Mouse (Mus musculus) hindbrain, embryonic 14.5 days (tissue): Measurements from ENCODE around the gene Stard7. TPM values are rescaled to one million over a fixed set of nuclear protein-coding genes. Genes with fewer than 3 reads are reported as not detected.
"Not testable (repeated sequence)": the region's sequence is repeated elsewhere in the genome, so short reads cannot be mapped to it uniquely, and the experiment has no call there.

Source experiments
- ATAC-seq: fragments of 200-750 bp; cut with Nextera tagmentation; 2 replicates; pipeline ENCODE4 v1.8.0; 2017; ENCODE audit warnings: moderate number of reproducible peaks, mild to moderate bottlenecking, moderate TSS enrichment, moderate library complexity; ENCODE audit not compliant: low FRiP score
- DNase-seq: peaks from one replicate; pipeline ENCODE4 v3.0.0-alpha.2; 2015; ENCODE audit warnings: low spot score
- H3K27ac ChIP-seq: fragments of 300-500 bp; sonication (generic); 2 replicates; pipeline ENCODE4 v1.5.1; 2014; ENCODE audit warnings: mild to moderate bottlenecking, moderate library complexity
- H3K27me3 ChIP-seq: fragments of 300-500 bp; sonication (generic); 2 replicates; pipeline ENCODE4 v1.6.1; 2014; ENCODE audit warnings: mild to moderate bottlenecking, low read length, mixed read lengths; ENCODE audit not compliant: control insufficient read depth, insufficient read depth
- H3K36me3 ChIP-seq: fragments of 300-500 bp; sonication (generic); replicated peaks from 2 replicates; pipeline ENCODE4 v1.6.1; 2014; ENCODE audit not compliant: control insufficient read depth, insufficient read depth
- H3K4me1 ChIP-seq: fragments of 300-500 bp; sonication (generic); replicated peaks from 2 replicates; pipeline ENCODE4 v1.6.1; 2014; ENCODE audit warnings: antibody characterized with exemption, low read length, mixed read lengths; ENCODE audit not compliant: control insufficient read depth, insufficient read depth
- H3K4me2 ChIP-seq: fragments of 300-500 bp; sonication (generic); replicated peaks from 2 replicates; pipeline ENCODE4 v1.6.1; 2014; ENCODE audit warnings: mild to moderate bottlenecking, moderate library complexity
- H3K4me3 ChIP-seq: fragments of 300-500 bp; sonication (generic); replicated peaks from 2 replicates; pipeline ENCODE4 v1.5.1; 2014; ENCODE audit warnings: mild to moderate bottlenecking, low read length
- H3K9ac ChIP-seq: fragments of 300-500 bp; sonication (generic); 2 replicates; pipeline ENCODE4 v1.6.1; 2014
- H3K9me3 ChIP-seq: fragments of 300-500 bp; sonication (generic); 2 replicates; pipeline ENCODE4 v1.6.1; 2016; ENCODE audit warnings: low read length; ENCODE audit not compliant: control insufficient read depth
- WGBS: fragments of 180-500 bp; shearing (Covaris S2); extraction: QIAGEN DNeasy Blood & Tissue Kit; methylation state at CpG from one replicate; pipeline ENCODE4 v1.1.7; 2014; 5-methylcytosine and 5-hydroxymethylcytosine counted together
- polyA plus RNA-seq: library from polyadenylated mRNA; unstranded; fragments of >200 nt; fragmentation: Nextera tagmentation; extraction: Ambion mirVana; gene quantifications from 2 replicates; pipeline ENCODE4 v1.2.1, GENCODE M21; 2014

The Stard7 gene
- polyA plus RNA-seq, 1 experiment from 2014 or later: 110 TPM

DNA sequence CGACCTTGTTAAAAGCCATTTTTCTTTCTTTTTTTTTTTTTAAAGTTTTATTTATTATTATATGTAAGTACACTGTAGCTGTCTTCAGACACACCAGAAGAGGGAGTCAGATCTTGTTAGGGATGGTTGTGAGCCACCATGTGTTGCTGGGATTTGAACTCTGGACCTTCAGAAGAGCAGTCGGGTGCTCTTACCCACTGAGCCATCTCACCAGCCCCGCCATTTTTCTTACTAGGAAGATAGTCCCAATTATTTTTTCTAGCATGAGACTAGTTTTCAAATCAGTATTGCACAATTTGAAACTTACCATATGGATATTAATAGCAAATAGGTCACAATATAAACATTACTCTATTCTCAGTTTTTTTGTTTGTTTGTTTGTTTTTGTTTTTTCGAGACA, 2.0 kb downstream of the Stard7 start:
- ATAC-seq, H3K36me3 ChIP-seq, H3K27me3 ChIP-seq, H3K4me3 ChIP-seq, H3K27ac ChIP-seq, H3K9ac ChIP-seq, H3K9me3 ChIP-seq, DNase-seq: not testable (repeated sequence)
- Histone ChIP-seq H3K4me2 (peak overlapping the region; percentile 15; the same call in 1 of the 2 replicates), H3K4me1 (peaks cover 21% of the 10 kb centered on the region)
- WGBS: 89% methylated on average over 4 of the region's 4 CpGs

DNA sequence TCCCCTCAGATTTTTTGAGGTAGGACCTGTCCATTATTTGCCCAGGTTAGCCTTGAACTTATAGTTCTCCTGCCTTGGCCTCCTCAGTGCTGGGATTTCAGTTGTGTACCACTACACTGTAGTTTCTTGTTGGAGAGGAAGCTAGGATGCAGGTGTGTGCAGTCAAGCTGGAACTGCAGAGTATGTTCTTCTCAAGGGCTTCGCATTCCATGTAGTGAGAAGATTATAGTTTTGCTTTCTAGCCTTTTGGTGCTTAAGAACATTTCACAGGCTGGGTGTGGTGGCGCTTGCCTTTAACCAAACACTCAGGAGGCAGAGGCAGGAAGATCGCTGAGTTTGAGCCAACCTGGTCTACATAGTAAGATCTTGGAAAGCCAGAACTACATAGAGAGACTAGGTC, 2.8 kb downstream of the Stard7 start:
- ATAC-seq (no peak), DNase-seq (no peak)
- Histone ChIP-seq H3K4me2 (peak overlapping the region; percentile 15; the same call in 1 of the 2 replicates), H3K4me1 (peaks cover 21% of the 10 kb centered on the region), H3K36me3 (no peaks in the 10 kb centered on the region), H3K27me3 (no peaks in the 10 kb centered on the region), H3K4me3 (no peak overlapping the region), H3K27ac (no peak overlapping the region), H3K9ac (no peak overlapping the region), H3K9me3 (no peaks in the 10 kb centered on the region)
- 98% methylated on average over 3 of the region's 3 CpGs for WGBS

DNA sequence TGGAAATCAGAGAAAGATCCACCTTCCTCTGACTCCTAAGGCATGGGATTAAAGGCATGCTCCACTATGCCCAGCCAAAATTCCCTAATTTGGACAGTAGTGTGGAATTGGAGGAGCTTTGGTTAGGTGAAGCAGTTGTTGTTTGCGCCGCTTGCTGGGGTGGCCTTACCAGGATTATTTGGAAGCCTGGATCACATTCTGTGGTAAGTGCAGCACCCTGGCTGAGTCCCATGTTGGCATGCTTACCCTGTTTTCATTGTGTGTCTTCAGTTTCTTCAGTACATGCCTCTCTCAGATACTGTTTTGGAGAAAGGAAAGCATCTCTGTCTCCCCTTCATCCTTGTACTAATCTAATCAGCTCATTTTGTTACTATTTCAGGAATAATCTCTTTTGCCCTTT, 4.6 kb downstream of the Stard7 start:
- Histone ChIP-seq H3K4me2 (no peak overlapping the region), H3K36me3 (no peaks in the 10 kb centered on the region)

DNA sequence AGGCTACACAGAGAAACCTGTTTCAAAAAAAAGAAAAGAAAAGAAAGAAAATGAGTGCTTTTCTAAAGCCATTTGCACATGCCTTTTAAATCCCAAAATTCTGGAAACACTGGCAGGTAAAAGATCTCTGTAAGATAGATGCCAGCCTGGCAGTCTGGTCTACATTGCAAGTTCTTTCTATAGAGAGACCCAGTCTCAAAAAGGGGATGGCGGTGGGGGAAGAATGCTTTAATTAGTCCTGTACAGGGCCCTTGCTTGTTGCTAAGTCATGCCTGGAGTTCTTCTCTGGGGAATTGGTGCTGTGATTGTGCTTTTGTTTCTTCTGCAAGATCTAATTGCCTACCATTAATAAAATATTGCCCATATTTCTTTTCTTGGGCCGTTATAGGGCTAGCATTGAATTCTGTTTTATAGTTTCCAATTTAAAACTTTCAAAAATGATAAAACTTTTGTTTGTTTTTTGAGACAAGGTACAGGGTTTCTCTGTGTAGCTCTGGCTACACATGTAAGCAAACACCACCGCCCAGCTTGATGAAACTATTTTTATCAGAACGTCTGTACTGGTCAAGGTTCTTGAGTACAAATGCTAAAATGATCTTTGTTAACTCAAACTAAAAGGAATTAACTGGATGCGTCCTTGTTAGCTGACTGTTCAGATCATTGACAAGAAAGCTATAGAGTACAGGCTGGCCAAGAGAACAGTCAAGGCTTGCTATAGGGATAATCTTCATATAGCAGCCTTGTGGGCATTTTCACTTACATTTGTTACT, 5.7 kb downstream of the Stard7 start:
- Histone ChIP-seq H3K4me1 (peaks cover 21% of the 10 kb centered on the region), H3K27me3 (no peaks in the 10 kb centered on the region), H3K4me2 (no peak overlapping the region), H3K9me3 (no peaks in the 10 kb centered on the region), H3K36me3 (no peaks in the 10 kb centered on the region), H3K27ac (no peak overlapping the region), H3K4me3 (no peak overlapping the region), H3K9ac (no peak overlapping the region)
- ATAC-seq (no peak), DNase-seq (no peak)
- 82% methylated on average over 5 of the region's 5 CpGs for WGBS

More for the DNA sequence above, 4.6 kb downstream of the Stard7 start:
- Histone ChIP-seq H3K4me1 (peaks cover 21% of the 10 kb centered on the region), H3K4me3 (no peak overlapping the region), H3K27me3 (no peaks in the 10 kb centered on the region), H3K27ac (no peak overlapping the region), H3K9me3 (no peaks in the 10 kb centered on the region), H3K9ac (no peak overlapping the region)
- 97% methylated on average over 2 of the region's 2 CpGs for WGBS
- ATAC-seq (no peak), DNase-seq (no peak)

DNA sequence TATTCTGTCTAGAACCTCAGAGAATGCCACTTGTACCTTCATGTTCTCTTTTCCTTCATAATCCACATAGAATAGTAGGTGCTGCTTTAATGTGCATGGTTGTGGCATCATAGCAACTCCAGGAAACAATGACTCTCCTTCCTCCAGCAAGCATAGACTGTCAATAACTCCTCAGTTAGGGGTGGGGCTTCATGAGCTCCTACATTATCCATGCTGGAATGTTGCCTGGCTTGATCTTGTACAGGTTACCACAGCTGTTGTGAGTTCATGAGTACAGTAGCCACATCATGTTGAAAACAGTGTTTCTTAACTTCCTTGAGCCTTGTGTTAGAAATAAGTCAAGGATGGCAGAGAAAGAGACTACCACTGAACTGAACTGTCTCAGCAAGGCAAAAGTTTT, 8.1 kb downstream of the Stard7 start:
- Histone ChIP-seq H3K9ac (no peak overlapping the region), H3K36me3 (no peaks in the 10 kb centered on the region), H3K27ac (no peak overlapping the region), H3K9me3 (no peaks in the 10 kb centered on the region), H3K4me2 (no peak overlapping the region), H3K4me1 (0 out of 2 replicates have a peak, but pooled peaks cover 5% of the 10 kb centered on the region), H3K27me3 (no peaks in the 10 kb centered on the region), H3K4me3 (no peak overlapping the region)
- ATAC-seq (no peak), DNase-seq (no peak)

DNA sequence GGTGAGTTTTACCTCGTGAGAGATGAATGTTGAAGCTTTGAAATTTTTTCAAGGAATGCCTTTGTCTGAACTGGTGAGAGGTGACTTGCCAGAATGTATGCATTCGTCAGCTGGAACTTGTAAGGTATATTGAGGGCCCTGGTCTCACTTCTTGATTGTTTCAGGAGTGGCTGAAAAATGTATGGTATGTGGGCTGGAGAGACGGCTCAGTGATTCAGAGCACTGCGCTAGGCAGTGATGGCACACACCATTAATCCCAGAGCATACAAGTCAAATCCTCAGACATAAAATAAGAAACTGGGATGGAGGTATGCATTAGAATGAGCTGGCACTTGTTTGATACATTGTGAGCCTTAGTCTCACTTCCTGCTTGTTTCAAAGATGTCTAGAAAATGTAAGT, 22.2 kb downstream of the Stard7 start:
- no peak for ATAC-seq
- 85% methylated on average over 4 of the region's 4 CpGs for WGBS
- H3K27me3 ChIP-seq: no peaks in the 10 kb centered on the region
- H3K4me3 ChIP-seq: no peak overlapping the region
- H3K4me1 ChIP-seq: no peaks in the 10 kb centered on the region
- no peak for DNase-seq
- no peak overlapping the region for H3K4me2 ChIP-seq
- H3K9ac ChIP-seq: no peak overlapping the region
- H3K9me3 ChIP-seq: no peaks in the 10 kb centered on the region
- peaks cover 85% of the 10 kb centered on the region for H3K36me3 ChIP-seq
- no peak overlapping the region for H3K27ac ChIP-seq

DNA sequence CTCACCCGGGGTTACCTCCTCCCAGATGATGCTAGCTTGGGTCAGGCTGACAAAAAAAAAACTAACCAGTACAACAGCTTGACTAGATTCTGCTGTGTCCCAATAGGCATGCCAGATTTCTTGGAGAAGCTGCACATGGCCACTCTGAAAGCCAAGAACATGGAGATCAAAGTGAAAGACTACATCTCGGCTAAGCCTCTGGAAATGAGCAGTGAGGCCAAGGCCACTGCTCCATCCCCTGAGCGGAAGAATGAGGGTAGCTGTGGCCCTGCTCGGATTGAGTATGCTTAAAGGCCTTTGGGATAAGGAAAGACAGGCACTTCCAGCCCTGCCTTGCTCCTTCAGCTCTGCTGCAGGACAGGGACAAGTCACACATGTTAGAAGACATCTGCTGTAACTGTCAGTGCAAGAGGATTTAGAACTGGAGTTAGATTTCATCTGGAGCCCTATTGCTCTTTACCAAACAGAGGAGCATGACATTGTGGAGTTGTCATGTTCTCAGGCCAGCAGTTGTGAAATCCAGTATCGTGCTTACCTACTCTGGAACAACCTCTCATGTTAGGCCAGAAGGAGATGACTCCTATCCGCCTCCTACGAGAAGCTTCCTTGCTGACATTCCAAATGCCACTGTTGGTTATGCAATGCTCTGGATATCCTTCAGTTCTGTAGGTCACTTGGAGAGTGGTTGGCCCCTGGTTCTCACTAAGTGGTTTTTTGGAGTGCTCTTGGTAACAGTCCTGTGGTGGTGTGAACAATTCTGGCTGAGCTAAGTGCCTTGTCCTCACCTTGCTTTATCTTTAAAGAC, 27.2 kb downstream of the Stard7 start:
- H3K4me3 ChIP-seq: no peak overlapping the region
- H3K36me3 ChIP-seq: peaks cover 99% of the 10 kb centered on the region
- DNase-seq: no peak
- no peak for ATAC-seq
- no peak overlapping the region for H3K9ac ChIP-seq
- WGBS: 96% methylated on average over 7 of the region's 7 CpGs
- H3K4me1 ChIP-seq: no peaks in the 10 kb centered on the region
- H3K27ac ChIP-seq: no peak overlapping the region
- no peaks in the 10 kb centered on the region for H3K27me3 ChIP-seq
- no peaks in the 10 kb centered on the region for H3K9me3 ChIP-seq
- H3K4me2 ChIP-seq: no peak overlapping the region

DNA sequence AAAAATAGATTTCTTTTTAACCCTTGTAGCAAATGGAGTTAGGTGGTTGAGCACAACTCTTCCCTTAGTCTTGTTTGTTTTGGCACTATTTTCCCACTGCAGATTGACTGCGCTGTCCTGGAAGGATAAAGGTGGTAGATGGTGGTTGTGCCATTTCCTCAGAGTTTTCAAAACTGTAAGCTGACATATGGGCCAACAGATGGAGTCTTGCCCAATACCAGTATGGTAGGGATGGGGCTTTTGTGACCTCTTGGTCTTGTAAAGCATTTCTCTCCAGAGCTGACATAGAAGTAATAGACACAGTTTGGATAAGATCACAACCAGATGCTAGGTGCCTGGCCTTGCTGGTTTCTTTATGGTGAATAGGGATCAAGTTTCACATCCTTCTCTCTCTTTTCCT, 28.0 kb downstream of the Stard7 start:
- Histone ChIP-seq H3K9ac (no peak overlapping the region), H3K36me3 (peaks cover 92% of the 10 kb centered on the region), H3K9me3 (no peaks in the 10 kb centered on the region), H3K4me1 (no peaks in the 10 kb centered on the region), H3K27me3 (no peaks in the 10 kb centered on the region), H3K4me2 (no peak overlapping the region), H3K4me3 (no peak overlapping the region), H3K27ac (no peak overlapping the region)
- ATAC-seq (no peak), DNase-seq (no peak)
- WGBS: 97% methylated on average over 1 of the region's 1 CpGs

DNA sequence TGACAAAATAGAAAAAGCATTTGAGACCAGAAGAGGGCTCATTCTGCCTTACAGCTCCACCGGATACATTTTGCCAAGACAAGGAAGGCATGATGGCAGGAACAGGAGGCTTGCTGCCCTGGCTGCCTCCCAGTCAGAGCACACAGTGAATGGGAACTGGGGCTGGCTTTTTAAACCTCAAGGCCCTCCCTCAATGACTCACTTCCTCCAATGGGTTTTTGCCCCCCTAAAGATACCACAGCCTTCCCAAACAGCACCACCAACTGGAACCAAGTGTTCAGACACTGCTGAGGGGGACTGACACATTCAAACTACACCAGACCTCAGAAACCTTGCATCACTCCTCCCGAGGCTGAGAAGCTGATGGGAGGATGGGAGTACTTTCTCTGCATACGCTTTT, 30.7 kb downstream of the Stard7 start:
- no peak for ATAC-seq
- DNase-seq: no peak
- 89% methylated on average over 3 of the region's 3 CpGs for WGBS
- Histone ChIP-seq H3K27ac (no peak overlapping the region), H3K4me2 (no peak overlapping the region), H3K27me3 (no peaks in the 10 kb centered on the region), H3K4me1 (no peaks in the 10 kb centered on the region), H3K9ac (no peak overlapping the region), H3K9me3 (no peaks in the 10 kb centered on the region), H3K4me3 (no peak overlapping the region), H3K36me3 (peaks cover 66% of the 10 kb centered on the region)
